Mouse (Mus musculus) CH12.LX (cell line): ENCODE results near the gene Pik3r4.

ENCODE experiments used
- CTCF ChIP-seq, 2 experiments: IDR thresholded peaks in 1 of 2; conservative IDR thresholded peaks in 1 of 2; 2 replicates each; pipeline ENCODE4 v1.5.1; 2011 to 2012; ENCODE audit warnings: low read depth in 2 of 2, low read length in 2 of 2, improper control_type of control experiment in 1 of 2, inconsistent platforms in 1 of 2, mild to moderate bottlenecking in 1 of 2, moderate library complexity in 1 of 2
- MAX ChIP-seq: IDR thresholded peaks from 2 replicates; pipeline ENCODE4 v1.6.1; 2011; ENCODE audit warnings: low read length, improper control_type of control experiment
- NELFE ChIP-seq: IDR thresholded peaks from 2 replicates; pipeline ENCODE4 v1.6.1; 2011; ENCODE audit warnings: low read depth, low read length, improper control_type of control experiment
- TCF12 ChIP-seq: IDR thresholded peaks from 2 replicates; pipeline ENCODE4 v1.6.1; 2014; ENCODE audit warnings: low read depth, mild to moderate bottlenecking, inconsistent platforms, low read length, improper control_type of control experiment

GRCm38 (mm10) chr9:105735195-105735594 lies 92.4 kb downstream of the Pik3r4 start:
- TF ChIP-seq CTCF (conservative IDR thresholded peaks at IDR 0.05 in 1 of 2, IDR thresholded peaks at IDR 0.05 in 1 of 2; ENCODE audit: low read depth in 2 of 2, low read length in 2 of 2) (no peak), MAX (no peak), TCF12 (no peak), NELFE (no peak)
